Mouse (Mus musculus): ENCODE results near the gene Igsf3.

The Igsf3 gene

DNA sequence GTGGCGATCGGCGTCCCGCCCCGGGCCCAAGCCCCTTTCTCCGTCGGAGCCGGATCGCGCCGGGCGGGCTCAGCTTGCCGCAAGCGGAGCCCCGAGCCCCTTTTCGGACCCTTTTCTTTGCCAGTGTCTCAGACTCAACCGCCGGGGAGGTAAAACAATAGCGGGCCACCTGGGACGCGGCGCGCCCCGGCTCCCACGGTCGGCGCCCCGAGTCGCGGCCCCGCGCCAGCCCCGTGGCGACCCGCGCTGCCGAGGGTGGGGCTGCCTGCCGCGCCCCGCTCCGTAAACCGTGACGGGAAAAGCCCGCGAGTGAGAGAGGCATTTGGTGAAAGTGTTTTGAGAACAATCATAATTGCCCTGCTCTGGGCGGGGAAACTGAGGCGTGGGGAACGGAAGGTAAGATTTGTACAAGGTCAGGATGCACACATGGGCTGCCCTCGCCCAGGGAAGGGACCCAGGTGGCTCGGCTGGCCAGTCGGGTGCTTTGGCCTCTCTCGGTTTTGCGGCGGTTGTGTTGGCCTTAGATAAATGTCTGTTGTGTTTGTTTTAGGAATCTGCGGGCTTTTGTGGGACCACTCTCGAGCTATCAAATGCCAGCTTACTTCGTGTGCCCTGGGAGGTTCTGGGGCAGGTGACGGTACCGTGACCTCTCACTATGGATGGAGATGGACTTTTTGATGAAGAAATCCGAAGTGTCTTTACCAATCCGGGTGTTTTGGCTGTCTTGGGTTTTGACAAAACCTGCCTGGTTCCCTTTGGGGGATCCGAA, 557 bp downstream of the Igsf3 start:
- DNase-seq = no peak

GRCm38 (mm10) chr3:101378102-101378501, 1.2 kb downstream of the Igsf3 start:
- DNase-seq = no peak

DNA sequence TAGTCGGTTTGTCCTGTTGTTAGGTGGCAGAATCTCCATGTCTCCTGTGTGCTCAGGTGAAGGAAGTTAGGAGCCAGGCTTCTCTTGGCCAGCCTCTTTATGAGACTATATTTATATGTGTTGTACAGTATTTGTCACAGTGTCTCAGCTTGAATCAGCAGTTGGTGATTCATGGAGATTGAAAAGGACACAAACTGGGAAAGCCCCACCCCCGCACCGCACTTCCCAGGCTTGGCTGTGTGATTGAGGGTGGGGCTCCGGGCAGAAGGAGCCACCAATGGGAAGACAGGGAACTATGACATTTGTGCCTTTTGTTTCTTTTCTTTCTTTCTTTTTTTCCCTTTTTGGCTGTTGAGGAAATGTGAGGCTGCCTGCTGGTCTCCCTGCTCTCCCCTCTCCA, 2.9 kb downstream of the Igsf3 start:
- DNase-seq = no peak

GRCm38 (mm10) chr3:101381691-101382090, 4.8 kb downstream of the Igsf3 start:
- no peak for DNase-seq

DNA sequence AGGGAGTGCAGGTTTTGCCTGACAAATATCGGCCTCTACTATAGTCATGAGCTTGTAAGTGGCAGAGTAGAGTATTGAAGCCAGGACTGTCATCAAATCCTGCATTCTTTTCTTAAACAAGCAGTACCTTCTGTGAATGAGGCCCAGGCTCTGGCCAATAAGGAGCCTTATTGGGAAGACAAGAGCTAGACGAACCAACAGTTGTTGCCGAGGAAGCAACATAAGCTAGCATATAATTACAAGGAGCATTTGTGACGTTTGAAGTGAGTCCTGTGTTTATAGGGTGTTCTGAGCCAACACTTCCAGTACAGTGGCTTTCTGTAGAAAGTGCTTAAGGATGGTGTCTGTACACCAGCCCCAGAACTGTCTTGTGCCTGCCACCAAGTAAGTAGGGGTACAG, 5.9 kb downstream of the Igsf3 start:
- no peak for DNase-seq

DNA sequence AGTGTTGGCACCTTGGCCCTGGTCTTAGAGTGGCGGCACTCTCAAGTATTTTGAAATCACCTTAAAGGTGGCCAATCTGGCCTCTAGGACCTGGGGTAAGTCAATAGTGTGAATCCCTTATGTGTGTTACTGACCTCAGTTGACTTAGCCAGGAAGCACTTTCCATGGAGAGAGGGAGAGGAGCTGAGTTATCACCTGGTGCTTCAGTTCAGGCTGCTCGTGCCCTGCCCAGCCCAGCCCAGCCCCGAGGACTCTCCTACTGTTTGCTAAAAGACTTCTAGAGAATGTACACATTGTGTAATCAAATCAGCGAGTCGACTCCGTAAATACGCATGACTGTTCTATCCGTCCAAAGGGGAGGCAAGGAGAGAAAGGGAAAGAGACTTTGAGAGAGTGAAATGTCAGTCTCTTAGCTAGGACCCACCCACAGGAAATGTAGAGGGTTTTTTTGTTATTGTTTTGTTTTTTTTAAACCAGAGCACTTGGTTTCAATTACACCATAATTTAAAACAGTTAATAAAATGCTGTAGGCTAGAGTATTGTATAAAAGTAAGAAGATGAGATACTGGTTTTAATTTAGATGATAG, 9.6 kb downstream of the Igsf3 start:
- DNase-seq = no peak

GRCm38 (mm10) chr3:101387849-101388248, 11.0 kb downstream of the Igsf3 start:
- DNase-seq = no peak

GRCm38 (mm10) chr3:101389566-101389965, 12.7 kb downstream of the Igsf3 start:
- DNase-seq = no peak

GRCm38 (mm10) chr3:101390472-101390871, 13.6 kb downstream of the Igsf3 start:
- DNase-seq = no peak

GRCm38 (mm10) chr3:101391991-101392390, 15.1 kb downstream of the Igsf3 start:
- DNase-seq = no peak

DNA sequence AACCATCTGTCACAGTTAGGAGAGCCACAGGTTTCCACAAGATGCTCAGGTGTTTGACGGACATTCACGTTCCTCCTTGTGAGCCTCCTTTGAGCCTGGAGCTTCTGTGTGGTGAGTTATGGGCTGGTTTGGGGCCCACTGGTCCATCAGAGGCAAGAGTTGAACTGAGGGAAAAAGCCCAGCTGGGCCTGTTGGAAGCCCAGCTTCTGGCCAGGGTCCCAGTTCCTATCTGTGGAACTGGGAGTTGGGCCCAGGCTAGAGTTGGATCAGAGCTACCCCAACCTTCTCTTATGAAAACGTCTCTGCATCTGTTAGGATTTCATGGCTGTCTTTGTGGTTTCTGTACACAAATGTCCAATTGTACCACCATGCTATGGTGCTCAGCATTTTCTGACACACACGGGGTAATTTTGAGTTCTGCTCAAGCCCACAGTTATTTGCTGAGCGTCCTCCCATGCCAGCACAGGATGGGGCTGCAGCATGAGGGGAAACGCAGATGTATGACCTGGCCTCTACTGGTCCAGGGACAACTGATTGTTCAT, 16.3 kb downstream of the Igsf3 start:
- DNase-seq = peak; percentile 19 to 43

DNA sequence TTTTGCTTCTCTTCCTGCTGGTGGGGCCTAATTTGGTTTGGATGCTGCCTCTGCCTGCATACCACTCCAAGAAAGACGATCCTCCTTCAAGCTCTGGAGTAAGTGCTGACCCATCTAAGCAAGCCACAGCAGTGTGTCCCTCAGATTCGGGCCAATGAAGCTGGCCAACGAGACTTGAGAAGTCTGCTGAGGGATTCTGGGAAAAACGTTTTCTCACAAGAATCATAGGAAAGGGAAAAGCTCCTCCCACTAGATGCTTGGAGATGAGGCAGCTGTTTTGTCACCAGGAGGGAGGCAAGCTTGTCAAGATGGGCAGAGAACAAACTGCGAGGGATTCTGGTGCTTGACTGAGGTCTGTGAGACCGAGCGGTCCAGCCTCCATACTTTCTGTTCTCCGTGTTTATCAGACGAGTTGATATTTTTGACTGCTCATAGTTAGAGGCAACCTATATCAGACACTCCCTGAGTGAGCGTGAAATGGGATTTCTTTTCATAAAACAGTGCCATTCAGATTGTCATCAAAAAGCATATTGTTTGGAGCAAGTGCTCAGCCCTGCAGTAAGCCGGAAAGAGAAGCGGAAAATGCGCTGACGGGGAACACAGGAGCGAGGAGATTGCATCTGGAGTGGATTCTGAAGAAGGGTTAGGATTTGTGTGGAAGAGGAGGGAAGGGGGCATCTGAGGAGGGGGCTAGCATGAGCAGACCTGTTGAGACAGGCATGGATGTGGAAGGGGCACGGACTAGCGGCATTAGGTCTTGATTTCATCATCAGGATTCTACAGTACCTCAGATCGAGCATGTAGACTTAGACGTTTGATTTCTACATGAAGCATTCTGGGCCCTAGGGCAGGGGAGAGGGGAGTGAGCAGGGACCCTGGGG, 17.0 kb downstream of the Igsf3 start:
- DNase-seq = no peak

DNA sequence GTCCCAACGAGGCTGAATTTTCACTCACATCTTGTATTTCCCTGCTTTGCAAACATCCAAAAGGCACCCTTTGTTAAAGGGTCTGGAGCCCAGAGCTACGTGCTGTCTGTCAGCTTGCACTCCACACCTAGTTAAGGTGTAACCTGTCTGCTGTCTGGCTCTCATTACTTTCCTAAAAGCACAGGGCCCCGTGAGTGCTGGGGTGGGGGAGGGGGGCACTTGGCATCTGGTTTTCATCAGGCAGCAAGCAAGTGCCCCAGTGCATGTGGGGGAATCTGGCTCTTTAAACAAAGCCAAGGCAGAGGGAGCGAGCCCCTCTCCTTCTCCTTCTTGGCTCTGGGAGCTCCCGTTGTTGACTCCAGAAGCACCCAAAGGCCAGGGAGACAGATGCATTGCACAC, 18.5 kb downstream of the Igsf3 start:
- DNase-seq = no peak

GRCm38 (mm10) chr3:101396061-101396460, 19.2 kb downstream of the Igsf3 start:
- DNase-seq = no peak

- no peak for DNase-seq
Measured at GRCm38 (mm10) chr3:101396726-101397263, 19.9 kb downstream of the Igsf3 start.

GRCm38 (mm10) chr3:101397422-101397821, 20.5 kb downstream of the Igsf3 start:
- DNase-seq = no peak

- no peak for DNase-seq
Measured at GRCm38 (mm10) chr3:101398071-101398786, 21.3 kb downstream of the Igsf3 start.

- DNase-seq = no peak
Measured at GRCm38 (mm10) chr3:101398877-101399276, 22.0 kb downstream of the Igsf3 start.

DNA sequence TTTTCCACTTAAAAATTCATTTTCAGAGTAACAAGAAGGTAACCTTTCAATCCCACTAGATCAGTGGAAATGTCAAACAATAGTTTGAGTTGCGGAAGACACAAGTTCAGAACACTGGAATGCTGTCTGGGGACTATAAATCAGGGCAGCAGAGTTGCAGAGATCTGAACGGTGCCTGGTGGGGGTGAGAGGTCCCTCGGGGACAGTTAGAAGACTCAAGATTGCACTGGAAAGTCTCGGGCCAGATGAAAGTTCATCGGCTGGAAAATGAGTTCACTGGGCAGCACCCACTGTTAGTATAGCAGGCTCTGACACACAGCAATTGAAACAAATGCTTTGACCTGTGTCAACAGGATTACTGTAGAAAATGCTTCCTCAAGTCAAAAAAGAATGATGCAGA, 24.6 kb downstream of the Igsf3 start:
- DNase-seq = no peak

DNA sequence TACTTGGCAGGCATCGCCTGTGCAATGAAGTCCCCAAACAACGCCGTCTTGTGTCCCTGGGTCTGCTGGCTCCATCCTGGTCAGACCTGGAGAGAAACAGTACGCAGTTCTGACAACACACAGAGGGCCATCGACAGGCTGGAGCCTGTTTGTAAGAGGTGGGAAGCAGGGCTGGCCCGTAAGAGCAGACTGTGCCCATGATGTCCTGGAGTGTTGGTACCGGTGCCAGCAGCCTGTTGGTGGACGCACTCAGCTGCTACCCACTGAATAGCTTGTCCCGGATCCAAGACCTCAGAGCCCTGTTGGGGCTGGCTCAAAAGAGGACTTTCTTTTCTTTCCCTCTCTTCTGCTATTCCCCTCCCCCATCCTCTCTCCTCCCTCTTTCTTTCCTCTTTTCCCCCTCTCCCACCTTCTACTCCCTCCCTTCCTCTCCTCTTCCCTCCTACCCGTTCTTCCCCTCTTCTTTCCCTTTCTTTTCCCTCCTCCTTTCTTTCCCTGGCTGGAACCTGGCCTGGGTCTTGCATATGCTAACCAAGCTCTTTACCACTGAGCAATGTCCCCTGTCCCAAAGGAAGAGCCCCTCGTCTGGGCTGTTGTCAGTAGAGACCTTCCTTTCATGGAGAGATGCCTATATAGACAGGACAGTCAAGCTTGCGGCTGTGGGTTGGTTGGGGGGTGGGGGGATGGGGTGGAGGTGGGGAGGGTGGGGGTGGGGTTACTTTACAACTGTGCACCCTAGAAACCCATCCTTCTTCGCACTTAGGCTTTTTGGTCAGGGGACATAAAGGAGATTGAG, 27.9 kb downstream of the Igsf3 start:
- DNase-seq = peak; percentile 55

GRCm38 (mm10) chr3:101405495-101405894, 28.6 kb downstream of the Igsf3 start:
- DNase-seq = peak in 1 of 2 experiments; percentile 16

DNA sequence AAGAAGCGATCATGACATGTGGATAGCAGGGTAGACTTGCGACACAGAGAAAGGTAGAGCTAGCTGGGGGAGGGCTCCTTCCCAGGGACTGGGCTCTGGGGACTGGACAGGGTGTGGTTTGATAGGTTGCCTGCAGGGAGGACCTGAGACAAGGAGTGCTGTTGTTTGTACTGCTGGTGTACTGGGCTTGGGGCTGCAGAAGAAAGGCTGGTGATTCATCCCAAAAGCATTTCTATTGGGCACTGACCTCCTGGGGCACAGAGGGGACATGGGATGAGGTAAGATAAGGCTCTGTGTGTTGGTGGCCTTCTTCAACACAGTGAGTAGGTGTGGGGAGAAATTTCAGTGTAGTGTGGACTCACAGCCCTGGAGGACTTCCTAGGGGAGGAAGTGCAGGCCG, 29.2 kb downstream of the Igsf3 start:
- no peak for DNase-seq
